Mouse (Mus musculus) bone marrow, adult 2 months (tissue): Measurements from ENCODE around the gene Olfr867. TPM values are rescaled to one million over a fixed set of nuclear protein-coding genes. Genes with fewer than 3 reads are reported as not detected.

Source experiments
- H3K27ac ChIP-seq: fragments of 200-500 bp; 2 replicates; pipeline ENCODE4 v1.5.1; 2012; ENCODE audit warnings: low read depth, mild to moderate bottlenecking, control low read depth, inconsistent platforms, low read length; ENCODE audit not compliant: control insufficient read depth, poor library complexity, insufficient read depth
- H3K4me1 ChIP-seq: fragments of 200-500 bp; 2 replicates; pipeline ENCODE4 v1.6.1; 2011; ENCODE audit warnings: low read length; ENCODE audit not compliant: control insufficient read depth, insufficient read depth
- H3K4me3 ChIP-seq: fragments of 200-500 bp; replicated peaks from 2 replicates; pipeline ENCODE3; 2011; ENCODE audit warnings: mild to moderate bottlenecking, low read depth, low read length, control low read depth; ENCODE audit not compliant: control insufficient read depth
- CTCF ChIP-seq: fragments of 200-500 bp; IDR thresholded peaks from 2 replicates; pipeline ENCODE4 v1.5.1; 2011; ENCODE audit warnings: low read length, control low read depth; ENCODE audit not compliant: control insufficient read depth, insufficient read depth
- POLR2A ChIP-seq: fragments of 200-500 bp; IDR thresholded peaks from 2 replicates; pipeline ENCODE4 v1.6.1; 2011; ENCODE audit warnings: low read depth, mild to moderate bottlenecking, control low read depth, low read length, borderline replicate concordance; ENCODE audit not compliant: control insufficient read depth
- WGBS: fragments of 180-500 bp; shearing (Covaris S2); methylation state at CpG from one replicate; pipeline ENCODE4 v1.1.7; 2018; 5-methylcytosine and 5-hydroxymethylcytosine counted together
- polyA plus RNA-seq: library from polyadenylated mRNA; stranded (reverse); fragments of >200 nt; gene quantifications from 2 replicates; pipeline ENCODE4 v1.2.4, GENCODE M21; 2011; ENCODE audit warnings: low replicate concordance; ENCODE audit not compliant: missing spikeins, insufficient read depth, insufficient read length

The Olfr867 gene
- polyA plus RNA-seq, result not detected in 2 replicates

GRCm38 (mm10) chr9:20057462-20057861, at the start of gene Olfr867:
Gene Olfr867 (minus strand): TSS chr9:20057562.
- Histone ChIP-seq H3K4me3 (no peak within 1 kb of the TSS), H3K4me1 (no peaks in the 10 kb centered on the region), H3K27ac (no peak within 1 kb of the TSS)
- WGBS, result 67% methylated on average over 1 of the region's 1 CpGs
- no peak for TF ChIP-seq POLR2A
- no peak for TF ChIP-seq CTCF

DNA sequence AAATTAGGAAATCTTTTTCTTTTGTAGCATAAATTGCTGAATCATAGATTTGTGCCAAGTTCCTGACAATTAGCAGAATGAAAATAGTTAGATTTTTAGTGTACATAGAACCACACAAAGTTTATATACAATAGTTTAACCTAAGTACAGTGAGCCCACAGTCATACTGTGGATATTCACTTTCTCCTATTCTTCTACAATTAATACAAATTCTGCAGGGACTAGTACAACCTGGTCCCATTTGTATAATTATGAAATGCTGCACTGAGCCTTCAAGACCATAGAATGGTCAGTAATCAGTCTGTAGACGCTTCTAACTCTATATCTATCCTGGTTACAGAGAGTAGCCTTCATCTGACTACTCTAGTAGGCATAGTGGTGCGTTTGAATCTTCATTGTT, 41.0 kb upstream of the Olfr867 start, which contains the start of gene Olfr868:
Gene Olfr868 (plus strand): TSS at position 301 of the 400 bp plus-strand sequence.
- H3K4me3 ChIP-seq, result no peak within 1 kb of the TSS
- no peak within 1 kb of the TSS for H3K27ac ChIP-seq
- TF ChIP-seq POLR2A, result no peak
- TF ChIP-seq CTCF, result no peak
- WGBS, result 28% methylated on average over 2 of the region's 2 CpGs
- H3K4me1 ChIP-seq, result no peaks in the 10 kb centered on the region

DNA sequence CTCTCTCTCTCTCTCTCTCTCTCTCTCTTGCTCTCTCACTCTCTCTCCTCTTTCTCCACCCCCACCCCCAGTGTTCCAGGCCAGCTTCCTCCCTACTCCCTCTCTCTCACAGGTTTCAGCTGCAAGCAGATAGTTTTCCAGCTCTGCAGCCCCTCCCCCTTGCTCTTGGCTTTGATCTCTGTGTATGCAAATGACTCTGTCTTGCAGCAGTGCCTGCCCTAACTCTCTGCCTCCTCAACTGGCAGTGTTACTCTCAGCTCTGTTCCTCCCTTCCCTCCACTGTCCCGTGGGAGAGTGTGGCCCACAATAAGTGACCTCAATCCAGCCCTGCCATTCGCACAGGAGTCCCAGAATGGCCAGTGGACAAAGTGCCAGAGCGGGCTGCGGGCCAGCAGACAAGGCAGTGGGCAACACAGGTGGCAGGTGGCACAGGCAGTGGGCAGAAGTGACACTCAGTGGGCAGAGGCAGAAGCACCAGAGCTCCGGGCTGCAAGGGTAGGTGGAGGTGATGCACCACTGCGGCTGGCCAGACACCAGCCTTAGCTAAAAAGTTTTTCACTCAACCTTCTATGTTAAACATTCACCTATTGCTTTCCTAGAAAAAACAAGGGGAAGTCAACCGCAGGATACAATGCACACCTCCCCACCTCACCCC, 16.3 kb upstream of the Olfr867 start:
- H3K27ac ChIP-seq, result no peak overlapping the region
- no peak for TF ChIP-seq CTCF
- TF ChIP-seq POLR2A, result no peak
- 50% methylated on average over 7 of the region's 7 CpGs for WGBS
- no peaks in the 10 kb centered on the region for H3K4me1 ChIP-seq
- H3K4me3 ChIP-seq, result no peak overlapping the region

DNA sequence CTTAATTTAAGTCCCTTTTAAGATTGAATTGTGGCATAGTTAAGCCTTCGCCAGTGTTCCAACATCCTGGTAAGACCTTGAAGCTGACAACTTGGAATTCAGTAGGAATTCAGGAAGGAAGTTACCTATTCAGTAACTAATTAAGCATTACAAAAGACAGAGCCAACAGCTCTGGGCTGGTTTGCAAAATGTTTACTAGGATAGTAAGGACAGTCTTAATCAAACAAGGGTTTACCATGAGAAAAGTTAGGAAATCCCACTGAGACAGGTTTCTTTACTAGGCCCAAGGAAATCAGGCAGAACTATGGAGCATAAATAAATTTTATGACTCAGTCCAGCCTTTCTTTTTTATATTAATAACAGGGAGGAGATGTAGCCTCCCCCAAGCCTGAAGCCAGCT, 13.9 kb upstream of the Olfr867 start:
- H3K4me1 ChIP-seq, result no peaks in the 10 kb centered on the region
- 84% methylated on average over 1 of the region's 1 CpGs for WGBS
- no peak overlapping the region for H3K4me3 ChIP-seq
- no peak overlapping the region for H3K27ac ChIP-seq
- no peak for TF ChIP-seq CTCF
- TF ChIP-seq POLR2A, result no peak

GRCm38 (mm10) chr9:20070236-20070635, 12.9 kb upstream of the Olfr867 start:
- Histone ChIP-seq H3K27ac (no peak overlapping the region), H3K4me1 (no peaks in the 10 kb centered on the region), H3K4me3 (no peak overlapping the region)
- TF ChIP-seq CTCF, result no peak
- no peak for TF ChIP-seq POLR2A
- 77% methylated on average over 3 of the region's 3 CpGs for WGBS

DNA sequence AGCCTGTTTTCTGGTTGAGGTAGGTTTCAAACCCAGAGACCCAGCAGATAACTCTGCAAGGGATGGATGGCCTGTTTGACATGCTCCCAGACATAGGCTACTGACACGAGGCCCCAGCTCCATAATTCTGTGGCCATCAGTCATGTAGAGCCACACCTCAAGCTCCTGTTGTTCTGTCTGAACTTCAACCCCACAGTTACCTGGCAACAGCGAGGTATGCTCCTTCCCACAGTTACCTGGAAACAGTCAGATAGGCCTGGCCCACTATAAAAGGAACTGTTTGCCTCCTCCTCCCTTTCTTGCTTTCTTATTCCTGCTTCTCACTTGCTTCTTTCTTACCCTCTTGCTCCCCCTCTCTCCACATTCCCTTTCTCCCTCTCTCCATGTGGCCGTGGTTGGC, 9.4 kb downstream of the Olfr867 start:
- no peak for TF ChIP-seq CTCF
- TF ChIP-seq POLR2A, result no peak
- no peak overlapping the region for H3K4me3 ChIP-seq
- H3K4me1 ChIP-seq, result no peaks in the 10 kb centered on the region
- H3K27ac ChIP-seq, result no peak overlapping the region
- 61% methylated on average over 3 of the region's 3 CpGs for WGBS

DNA sequence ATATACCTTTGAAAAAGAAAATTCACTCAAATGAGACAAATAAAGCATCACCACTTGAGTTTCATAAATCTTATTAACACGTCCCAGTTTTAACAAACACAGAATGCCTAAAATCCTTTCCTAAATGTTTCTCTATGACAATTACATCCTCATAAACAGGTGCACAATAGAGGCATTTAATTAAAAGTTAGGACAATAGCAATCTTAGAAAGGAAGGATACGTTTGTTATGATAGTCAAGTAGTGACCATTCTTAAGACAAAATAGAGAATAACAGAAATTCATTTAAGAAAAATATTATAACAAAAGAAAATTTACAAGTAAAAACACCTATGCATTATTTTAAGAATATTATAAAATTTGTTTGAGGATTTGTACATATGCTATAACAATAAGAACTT, 29.4 kb downstream of the Olfr867 start, which contains the start of gene Olfr866:
Gene Olfr866 (minus strand): TSS at position 101 of the 400 bp plus-strand sequence.
- 63% methylated on average over 2 of the region's 2 CpGs for WGBS
- H3K4me3 ChIP-seq, result no peak within 1 kb of the TSS
- H3K4me1 ChIP-seq, result no peaks in the 10 kb centered on the region
- TF ChIP-seq CTCF, result no peak
- TF ChIP-seq POLR2A, result no peak
- no peak within 1 kb of the TSS for H3K27ac ChIP-seq

Other genes with a start within 250 kb of the Olfr867 start
- not detected in 2 replicates for gene Olfr860, start 207.8 kb downstream of the Olfr867 start, polyA plus RNA-seq
- not detected in 2 replicates for gene Olfr862, start 169.6 kb downstream of the Olfr867 start, polyA plus RNA-seq
- gene Olfr77, start 140.7 kb downstream of the Olfr867 start, polyA plus RNA-seq, result 0.62 TPM in 1 of 2 replicates, not detected in the other
- not detected in 2 replicates for gene Olfr866, start 29.5 kb downstream of the Olfr867 start, polyA plus RNA-seq
- not detected in 2 replicates for gene Olfr868, start 41.1 kb upstream of the Olfr867 start, polyA plus RNA-seq
- not detected in 2 replicates for gene Olfr869, start 71.4 kb upstream of the Olfr867 start, polyA plus RNA-seq
- gene Olfr870, start 116.5 kb upstream of the Olfr867 start, polyA plus RNA-seq, result 0.23 TPM in 1 of 2 replicates, not detected in the other
- not detected in 2 replicates for gene Olfr871, start 154.6 kb upstream of the Olfr867 start, polyA plus RNA-seq
- gene Olfr872, start 179.6 kb upstream of the Olfr867 start, polyA plus RNA-seq, result not detected in 2 replicates
- not detected in 2 replicates for gene Olfr39, start 224.8 kb upstream of the Olfr867 start, polyA plus RNA-seq
- gene Olfr873, start 241.0 kb upstream of the Olfr867 start, polyA plus RNA-seq, result 0.93 and 1.5 TPM in 2 replicates